Mouse (Mus musculus): ENCODE measurements around the gene Vamp2.

Vamp2 gene

GRCm38 (mm10) chr11:69088103-69088855 is at the start of gene Vamp2:
Gene Vamp2, plus strand, starts transcription at chr11:69088490.
- DNase-seq, result peak; percentile 93

GRCm38 (mm10) chr11:69045531-69046394 is 42.5 kb upstream of the Vamp2 start, which contains the start of gene Aurkb:
Gene Aurkb, plus strand, starts transcription at chr11:69045647.
- peak; percentile 66 for DNase-seq

- DNase-seq, result no peak
Measured at GRCm38 (mm10) chr11:69046395-69046774, 41.9 kb upstream of the Vamp2 start.

GRCm38 (mm10) chr11:69047592-69047991 is 40.7 kb upstream of the Vamp2 start:
- no peak for DNase-seq

- DNase-seq, result no peak
Measured at GRCm38 (mm10) chr11:69048151-69048550, 40.1 kb upstream of the Vamp2 start.

GRCm38 (mm10) chr11:69050748-69051147 is 37.5 kb upstream of the Vamp2 start:
- DNase-seq, result no peak

GRCm38 (mm10) chr11:69051771-69052170 is 36.5 kb upstream of the Vamp2 start:
- DNase-seq, result no peak

- no peak for DNase-seq
Measured at GRCm38 (mm10) chr11:69052824-69053421, 35.4 kb upstream of the Vamp2 start.

- DNase-seq, result no peak
Measured at GRCm38 (mm10) chr11:69053848-69054247, 34.4 kb upstream of the Vamp2 start.

- DNase-seq, result no peak
Measured at GRCm38 (mm10) chr11:69058265-69058664, 30.0 kb upstream of the Vamp2 start.

- no peak for DNase-seq
Measured at GRCm38 (mm10) chr11:69058729-69059356, 29.4 kb upstream of the Vamp2 start.

- peak; percentile 95 for DNase-seq
Measured at GRCm38 (mm10) chr11:69059357-69059974, 28.8 kb upstream of the Vamp2 start, which contains the start of gene Borcs6. Gene Borcs6, plus strand, starts transcription at chr11:69059717.

GRCm38 (mm10) chr11:69059975-69060411 is 28.3 kb upstream of the Vamp2 start:
- no peak for DNase-seq

- DNase-seq, result peak; percentile 32
Measured at GRCm38 (mm10) chr11:69060448-69061254, 27.6 kb upstream of the Vamp2 start.

GRCm38 (mm10) chr11:69061255-69061912 is 26.9 kb upstream of the Vamp2 start:
- no peak for DNase-seq

GRCm38 (mm10) chr11:69062194-69062760 is 26.0 kb upstream of the Vamp2 start:
- DNase-seq, result peak; percentile 47

- DNase-seq, result peak; percentile 91
Measured at GRCm38 (mm10) chr11:69062761-69063224, 25.5 kb upstream of the Vamp2 start.

- DNase-seq, result peak; percentile 69
Measured at GRCm38 (mm10) chr11:69063413-69064201, 24.7 kb upstream of the Vamp2 start.

Data from right cerebral cortex, postnatal 25 days (tissue).